Mouse (Mus musculus) hematopoietic stem cell, adult 5-6 weeks (primary cell): ENCODE data around the gene Gm10974. TPM values are rescaled to one million over a fixed set of nuclear protein-coding genes. Genes with fewer than 3 reads are reported as not detected.

ENCODE experiments used
- ATAC-seq, 2 experiments: fragments of 125-278 bp in 1 of 2; replicated peaks in 1 of 2; 2 replicates each; pipeline ENCODE4 v1.8.0; 2016 to 2017; ENCODE audit warnings: inconsistent platforms in 2 of 2, mild to moderate bottlenecking in 2 of 2, moderate number of reproducible peaks in 2 of 2, low read depth in 1 of 2, moderate TSS enrichment in 1 of 2; ENCODE audit not compliant: low FRiP score in 2 of 2, poor library complexity in 2 of 2, severe bottlenecking in 2 of 2, insufficient read depth in 1 of 2, low TSS enrichment in 1 of 2
- total RNA-seq: library from RNA; stranded (forward); fragments of 172-1452, 232-1000 nt; gene quantifications from 2 replicates; pipeline ENCODE4 v1.2.3, GENCODE M21; 2017

Gene Gm10974
- total RNA-seq, 1 experiment from 2014 or later = not detected

DNA sequence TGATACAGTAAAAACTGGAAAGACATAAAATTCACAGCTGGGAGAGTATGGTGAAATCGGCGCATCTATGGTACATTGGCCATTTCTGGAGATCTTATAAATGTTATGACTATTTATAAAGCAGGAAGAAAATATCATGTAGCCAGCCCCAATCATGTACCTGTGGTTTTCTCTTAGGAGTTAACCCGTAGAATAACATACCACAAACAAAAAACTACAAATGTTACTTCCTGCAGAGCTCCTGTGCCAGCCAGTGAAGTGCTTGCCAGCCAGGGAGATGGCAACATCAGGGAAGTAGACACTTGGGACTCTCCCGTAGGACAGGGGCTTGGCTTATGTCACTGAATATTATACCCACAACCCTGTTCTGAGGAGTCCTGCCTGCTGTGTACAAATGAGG is 14.6 kb upstream of the Gm10974 start:
- peak; percentile 35 to 43; a peak in 1 of 4 replicates for ATAC-seq

DNA sequence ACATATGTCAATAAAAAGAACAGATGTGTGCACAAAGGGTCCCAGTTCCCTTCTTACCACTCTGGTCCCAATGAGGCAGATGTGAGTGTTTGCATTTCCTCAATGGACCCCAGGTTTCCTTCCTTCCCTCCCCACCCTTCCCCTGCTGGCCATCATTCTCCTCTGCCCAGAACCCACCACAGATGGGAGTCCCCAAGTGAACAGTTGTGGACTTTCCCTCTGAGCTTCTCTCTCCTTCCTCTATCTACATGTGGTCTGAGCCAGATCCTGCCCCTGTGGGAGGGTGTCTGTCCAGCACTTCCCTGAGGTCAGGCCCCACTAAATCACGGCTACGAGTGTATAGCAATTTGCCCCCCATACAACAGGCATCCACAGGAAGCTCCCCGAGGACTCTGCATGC is 10.8 kb upstream of the Gm10974 start:
- ATAC-seq = no peak

DNA sequence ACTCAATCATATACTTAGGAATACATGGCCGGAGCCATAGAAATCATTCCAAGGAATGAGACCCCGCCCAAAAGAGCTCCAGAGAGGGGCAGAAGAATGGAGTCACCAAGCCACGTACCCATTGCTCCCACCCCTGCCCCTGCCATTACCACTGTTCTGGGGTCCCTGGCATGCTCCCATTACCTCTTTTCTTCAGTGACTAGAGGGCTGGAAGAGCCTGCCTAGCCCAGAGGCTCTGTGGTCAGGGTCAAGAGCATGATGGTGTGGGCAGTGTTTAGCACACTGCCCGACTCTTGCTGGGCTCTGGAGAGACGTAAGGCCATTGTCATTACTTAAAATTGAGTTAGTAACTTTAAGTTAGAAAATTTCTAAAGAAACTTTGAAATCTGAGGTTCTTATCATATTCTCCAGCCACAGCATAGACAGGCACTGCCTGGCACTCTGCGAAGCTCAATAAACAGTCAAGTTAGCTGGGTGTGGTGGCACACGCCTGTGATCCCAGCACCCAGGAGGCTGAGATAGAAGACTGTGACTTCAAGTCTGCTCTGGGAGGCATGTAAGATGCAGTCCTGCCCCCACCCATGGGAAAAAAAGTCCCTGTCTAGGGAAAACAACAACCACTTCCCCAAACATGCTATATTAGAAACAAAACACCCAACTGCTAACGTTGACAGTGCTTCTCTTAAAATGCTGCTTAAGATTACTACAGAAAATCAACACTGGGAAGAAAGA is 9.7 kb upstream of the Gm10974 start:
- no peak for ATAC-seq

DNA sequence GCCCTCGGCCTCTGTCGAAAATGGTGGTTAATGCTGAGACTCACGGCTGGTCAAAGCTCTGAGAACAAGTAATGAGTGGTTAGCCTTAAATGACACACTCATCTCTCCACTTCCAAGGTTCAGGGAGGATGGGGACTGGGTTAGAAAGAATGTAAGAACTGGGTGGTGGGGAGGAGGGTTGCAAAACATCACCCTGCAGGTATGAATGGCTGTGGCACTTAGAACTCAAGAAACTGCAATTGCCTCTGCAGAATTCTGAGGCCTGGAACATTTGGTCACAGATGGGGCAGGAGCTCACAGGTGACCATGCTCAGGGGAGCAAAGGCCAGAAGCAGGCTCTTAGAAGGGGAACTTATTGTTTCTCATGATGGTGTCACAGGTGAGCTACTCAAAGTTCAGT is 7.2 kb upstream of the Gm10974 start:
- no peak for ATAC-seq

DNA sequence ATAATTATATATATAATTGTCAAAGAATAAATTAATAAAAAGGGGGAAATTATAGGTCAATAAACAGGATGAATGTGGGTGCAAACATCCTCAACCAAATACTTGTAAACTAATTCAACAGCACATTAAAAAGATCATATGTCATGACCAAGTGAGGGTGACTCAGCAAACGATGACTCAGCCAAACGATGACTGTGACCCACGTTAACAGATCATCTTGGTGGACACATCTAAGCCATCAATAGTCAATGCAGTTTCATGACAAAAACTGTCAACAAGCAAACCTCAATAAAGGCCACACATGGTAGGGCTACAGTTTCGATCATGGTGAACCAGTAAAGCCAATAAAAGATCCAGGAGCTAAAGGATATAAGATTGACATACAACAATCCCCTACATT is 6.7 kb upstream of the Gm10974 start:
- ATAC-seq = no peak

DNA sequence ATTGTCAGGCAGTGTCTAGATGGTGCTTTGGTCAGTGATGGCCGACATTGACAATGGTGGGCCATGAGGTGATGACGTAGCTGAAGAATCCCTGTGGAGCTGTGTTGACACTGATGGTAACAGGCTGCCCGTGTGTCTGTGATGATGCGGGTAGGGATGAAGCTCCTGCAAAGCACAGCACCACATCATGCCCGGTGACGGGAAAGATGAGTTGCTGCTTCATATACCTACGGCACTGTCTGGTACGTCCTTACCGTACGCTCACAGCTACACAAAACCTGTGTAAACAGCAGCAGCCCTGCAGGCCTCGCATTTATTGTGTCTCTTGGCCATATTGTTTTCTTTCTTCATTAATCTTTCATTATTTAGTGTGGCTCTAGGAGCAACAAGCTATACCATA is 1.2 kb upstream of the Gm10974 start:
- no peak for ATAC-seq

DNA sequence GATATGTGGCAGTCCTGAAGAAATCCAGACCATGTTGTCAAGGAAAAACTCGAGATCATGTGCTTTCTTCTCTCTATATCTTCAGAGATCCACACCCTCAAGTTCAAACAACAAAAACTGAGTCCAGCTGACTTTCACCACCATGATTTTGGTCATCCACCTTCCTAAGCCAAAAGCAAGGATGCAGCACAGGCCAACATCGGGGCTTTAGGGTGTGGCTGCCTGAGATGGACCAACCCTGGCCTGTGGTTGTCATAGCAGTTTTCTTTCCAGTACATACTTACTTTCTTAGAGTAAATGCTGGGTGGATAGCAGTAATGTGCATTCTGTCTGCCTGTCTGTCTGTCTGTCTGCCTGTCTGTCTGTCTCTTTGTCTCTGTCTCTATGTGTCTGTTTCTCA is 294 bp upstream of the Gm10974 start:
- ATAC-seq = no peak

DNA sequence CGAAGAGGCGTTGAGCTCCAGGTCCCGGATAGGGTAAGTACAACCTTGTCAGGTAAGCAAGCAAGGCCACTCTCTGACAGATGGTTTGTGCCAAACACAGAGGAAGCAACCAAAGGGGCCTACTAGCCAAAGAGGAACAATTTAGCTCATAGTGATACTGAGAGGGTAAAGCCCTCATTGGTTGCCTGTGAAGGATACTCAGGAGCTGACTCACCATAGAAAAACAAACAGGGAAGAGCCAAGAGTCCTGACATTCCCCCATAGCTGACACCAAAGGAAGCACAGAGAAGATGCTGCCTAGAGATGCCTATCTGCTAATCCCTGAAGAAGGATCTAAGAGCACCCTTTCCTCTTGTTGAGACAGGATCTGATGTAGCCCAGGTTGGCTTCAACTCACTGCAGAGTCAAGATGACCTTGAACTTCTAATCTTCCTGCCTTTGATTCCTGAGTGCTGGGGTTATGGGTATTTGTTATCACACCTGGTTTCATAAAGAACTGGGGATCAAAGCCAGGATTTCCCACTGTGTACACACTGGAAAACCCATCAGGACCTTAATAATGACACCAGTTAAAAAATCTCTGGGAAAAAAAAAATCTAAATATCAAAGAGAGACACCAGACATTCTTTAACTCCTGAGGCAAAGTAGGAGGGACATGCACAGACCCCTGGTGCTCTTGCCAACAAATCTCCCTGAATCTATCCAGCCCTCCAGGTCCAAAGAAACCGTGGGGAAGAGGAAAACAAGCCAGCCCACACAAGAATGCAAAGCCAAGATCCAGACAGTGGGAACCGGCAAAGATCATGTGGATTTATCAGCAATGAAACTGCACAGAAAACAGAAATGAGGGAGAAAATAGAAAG is 3.6 kb downstream of the Gm10974 start:
- ATAC-seq = peak in 1 of 2 experiments; percentile 21; a peak in 1 of 4 replicates

DNA sequence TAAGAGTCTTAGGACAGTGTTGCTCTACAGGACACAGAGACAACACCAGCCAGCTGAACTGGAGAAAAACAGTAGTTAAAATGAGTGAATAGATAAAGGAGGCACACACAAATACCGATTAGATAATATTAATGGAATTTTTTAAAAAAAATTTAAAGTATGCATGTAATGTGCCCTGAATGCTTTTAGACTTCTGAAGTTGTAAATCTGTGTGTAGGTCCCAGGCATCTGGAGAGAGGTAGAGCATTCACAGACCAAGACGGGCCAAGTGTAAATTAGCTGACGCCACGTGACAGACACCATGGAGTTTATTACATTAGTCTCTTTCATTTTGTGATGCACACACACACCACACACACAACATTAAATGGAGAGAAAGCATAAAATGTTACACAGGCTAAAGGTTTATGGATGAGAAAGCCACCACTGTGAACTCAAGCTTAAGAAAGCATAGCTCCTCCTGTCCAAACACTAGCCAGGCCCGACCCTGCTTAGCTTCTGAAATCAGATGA is 4.3 kb downstream of the Gm10974 start:
- no peak for ATAC-seq

DNA sequence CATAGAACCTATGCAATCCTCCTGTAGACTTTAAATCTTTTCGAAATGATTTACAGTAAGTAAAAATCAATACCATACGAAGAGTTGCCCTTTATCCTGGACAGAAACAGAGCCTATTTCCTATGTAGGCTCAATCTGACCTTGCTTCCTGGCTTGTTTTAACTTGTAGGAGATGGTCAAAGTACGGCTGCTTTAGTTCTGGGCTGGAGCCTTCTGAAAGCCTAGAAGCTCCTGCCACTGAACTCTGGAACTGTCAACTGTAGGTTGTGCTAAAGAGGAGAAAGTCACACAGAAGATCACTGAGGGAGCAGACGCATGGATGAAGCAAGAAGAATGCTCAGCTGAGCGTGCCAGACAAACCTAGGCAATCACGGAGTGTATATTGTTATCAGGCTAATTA is 5.3 kb downstream of the Gm10974 start:
- no peak for ATAC-seq

DNA sequence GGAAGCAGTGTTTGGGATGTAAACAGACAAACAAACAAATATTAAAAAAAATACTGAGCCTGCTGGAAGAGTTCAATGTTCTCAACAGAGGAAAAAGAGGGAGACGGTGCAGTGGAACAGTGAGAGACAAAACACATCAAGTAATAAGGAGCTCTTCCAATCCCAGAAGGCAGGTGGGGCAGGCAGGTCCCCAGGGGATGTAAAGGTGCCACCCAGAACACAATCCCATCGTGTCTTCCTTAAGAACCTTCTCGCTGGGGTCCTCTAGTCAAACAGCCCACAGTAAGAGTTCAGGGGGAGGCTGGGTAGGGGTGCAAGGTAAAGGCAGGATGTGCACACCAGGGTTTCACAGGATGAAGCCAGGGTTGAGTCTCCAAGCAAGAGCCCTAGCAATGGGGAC is 7.7 kb downstream of the Gm10974 start:
- no peak for ATAC-seq

DNA sequence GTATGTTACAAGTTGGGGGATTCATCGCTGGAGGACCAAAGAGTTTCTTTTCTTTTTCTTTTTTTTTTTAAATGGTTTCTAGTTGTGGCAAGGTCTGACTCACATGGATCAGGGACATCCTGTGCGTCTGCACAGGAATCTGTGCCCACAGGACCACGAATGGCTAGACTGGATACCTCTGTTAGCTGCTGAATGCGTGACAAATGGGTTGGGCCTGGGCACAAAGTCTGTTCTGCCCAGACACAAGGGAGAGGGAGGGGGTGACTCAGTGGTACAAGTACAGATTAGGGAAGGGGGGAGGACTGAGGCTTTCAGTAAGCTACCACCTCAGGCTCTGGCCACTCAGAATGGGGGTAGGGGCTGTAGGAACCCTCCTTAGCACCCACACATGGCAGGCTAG is 10.0 kb downstream of the Gm10974 start:
- no peak for ATAC-seq

DNA sequence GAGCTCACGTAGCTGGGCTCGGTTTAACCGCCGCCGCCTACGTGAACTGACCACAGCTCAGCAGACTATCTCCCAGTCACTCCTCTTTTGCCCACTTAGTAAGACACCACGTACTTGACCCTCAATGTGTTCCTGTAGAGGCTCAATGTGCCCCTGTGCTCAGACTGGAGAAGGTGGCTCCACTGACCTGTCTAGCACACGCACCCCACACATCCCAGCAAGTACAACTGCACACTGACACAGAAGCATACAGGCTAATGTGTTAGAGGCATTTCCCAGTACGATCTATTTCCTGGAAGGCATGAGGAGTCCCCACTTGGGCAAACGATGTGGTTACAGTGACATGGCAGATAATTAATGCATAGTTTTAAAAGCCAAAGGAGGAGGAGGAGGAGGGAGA is 10.9 kb downstream of the Gm10974 start:
- ATAC-seq = no peak

DNA sequence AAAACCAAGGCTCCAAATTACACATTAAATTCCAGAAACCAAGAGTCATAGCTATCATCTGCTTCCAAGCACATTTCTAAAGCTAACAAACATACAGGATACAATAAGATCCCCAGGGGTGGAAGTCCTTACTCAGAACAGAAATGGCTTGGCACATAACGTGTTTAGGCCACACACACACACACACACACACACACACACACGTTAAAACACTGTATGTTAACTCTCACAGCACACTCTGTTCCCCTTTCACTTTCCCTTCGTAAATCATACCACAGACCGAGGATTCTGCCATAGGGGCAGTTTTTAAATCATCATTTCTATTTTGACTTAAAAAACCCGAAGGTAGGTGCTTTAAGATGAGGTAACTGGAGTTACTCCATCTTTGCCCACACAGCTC is 18.5 kb downstream of the Gm10974 start:
- ATAC-seq = peak; percentile 50; a peak in 3 of 4 replicates

DNA sequence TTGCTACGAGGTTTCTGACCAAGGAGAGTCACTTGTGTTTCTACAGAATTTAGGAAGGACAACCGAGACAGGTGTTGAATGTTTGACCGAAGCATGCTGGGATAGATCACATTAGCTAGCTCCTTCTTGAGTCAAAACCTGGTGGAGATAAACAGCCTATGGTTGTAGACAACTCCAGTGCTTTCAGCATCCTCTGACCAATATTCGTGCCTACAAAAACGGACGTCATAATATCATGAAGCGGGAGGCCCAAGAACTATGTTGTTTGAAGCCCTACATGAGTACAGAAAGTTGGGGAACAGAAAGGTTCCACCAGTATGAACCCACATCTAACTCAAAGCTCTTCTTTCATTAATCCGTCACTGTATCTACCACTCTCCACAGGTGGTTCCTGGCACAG is 19.2 kb downstream of the Gm10974 start:
- no peak for ATAC-seq

DNA sequence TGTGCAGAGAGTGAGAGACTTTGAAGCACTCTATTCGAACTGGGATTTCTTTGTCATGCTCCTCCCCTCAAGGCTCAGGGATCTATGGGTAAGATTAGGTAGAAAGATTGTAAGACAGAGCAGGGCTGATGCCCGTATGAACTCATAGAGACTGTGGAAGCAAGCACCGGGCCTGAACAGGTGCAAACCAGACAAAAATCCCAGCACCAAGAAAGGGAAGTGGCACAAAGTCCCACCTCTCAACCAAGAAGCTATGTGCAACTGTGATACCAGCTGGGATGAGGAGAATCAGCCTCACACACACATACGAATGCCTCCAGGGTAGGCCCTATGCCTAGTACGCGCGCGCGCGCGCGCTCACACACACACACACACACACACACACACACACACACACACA is 20.1 kb downstream of the Gm10974 start:
- no peak for ATAC-seq

DNA sequence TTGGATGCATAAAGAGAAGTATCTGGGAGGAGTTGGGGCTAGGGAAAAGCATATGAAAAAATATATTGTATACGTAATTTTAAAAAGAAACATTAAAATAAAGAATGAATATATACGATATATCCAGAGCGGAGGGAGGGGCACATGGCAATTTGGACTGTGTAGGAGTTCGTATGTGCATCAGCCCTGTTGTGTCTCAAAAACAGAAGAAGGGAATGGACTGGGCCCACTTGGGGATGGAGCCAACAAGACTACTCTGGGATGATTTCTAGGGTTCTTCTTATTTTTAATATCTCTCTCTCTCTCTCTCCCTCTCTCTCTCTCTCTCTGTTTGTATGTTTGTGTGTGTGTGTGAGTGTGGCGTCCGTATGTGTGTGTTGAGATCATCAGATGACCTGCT is 20.7 kb downstream of the Gm10974 start:
- no peak for ATAC-seq

DNA sequence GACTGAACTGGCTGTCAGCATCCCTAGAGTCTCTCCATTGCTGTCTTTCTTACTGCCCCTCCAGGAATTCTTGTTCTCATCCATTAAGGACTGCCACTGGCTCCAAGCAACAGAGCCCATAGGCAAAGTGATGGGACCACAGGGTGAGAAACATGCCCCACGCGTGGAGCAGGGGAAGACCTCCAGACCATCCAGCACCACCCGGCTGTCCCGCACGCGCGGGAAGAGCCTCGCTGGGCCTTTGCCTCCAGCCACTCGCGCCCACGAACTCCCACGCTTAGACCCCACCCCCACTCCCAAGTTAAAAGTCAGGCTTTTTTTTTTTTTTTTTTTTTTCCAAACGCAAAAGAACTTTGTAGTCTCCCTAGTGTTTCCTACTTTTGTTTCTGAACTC is 21.7 kb downstream of the Gm10974 start:
- ATAC-seq = no peak
